Mouse (Mus musculus): Measurements from ENCODE around the gene Abcd2. TPM values are rescaled to one million over a fixed set of nuclear protein-coding genes. Genes with fewer than 3 reads are reported as not detected.

The Abcd2 gene
- total RNA-seq (2021), result 1 to 10 TPM; 5.2 to 6.9 TPM
- long read RNA-seq, experiment 1, full-length matches to known transcripts, result 3 of 3 reads
- long read RNA-seq, experiment 1, partial matches to known transcripts, result 0 of 3 reads
- long read RNA-seq, experiment 1, other reads (novel, unspliced or antisense), result 0 of 3 reads
- long read RNA-seq, experiment 2, full-length matches to known transcripts, result 2 of 2 reads
- long read RNA-seq, experiment 2, partial matches to known transcripts, result 0 of 2 reads
- long read RNA-seq, experiment 2, other reads (novel, unspliced or antisense), result 0 of 2 reads

DNA sequence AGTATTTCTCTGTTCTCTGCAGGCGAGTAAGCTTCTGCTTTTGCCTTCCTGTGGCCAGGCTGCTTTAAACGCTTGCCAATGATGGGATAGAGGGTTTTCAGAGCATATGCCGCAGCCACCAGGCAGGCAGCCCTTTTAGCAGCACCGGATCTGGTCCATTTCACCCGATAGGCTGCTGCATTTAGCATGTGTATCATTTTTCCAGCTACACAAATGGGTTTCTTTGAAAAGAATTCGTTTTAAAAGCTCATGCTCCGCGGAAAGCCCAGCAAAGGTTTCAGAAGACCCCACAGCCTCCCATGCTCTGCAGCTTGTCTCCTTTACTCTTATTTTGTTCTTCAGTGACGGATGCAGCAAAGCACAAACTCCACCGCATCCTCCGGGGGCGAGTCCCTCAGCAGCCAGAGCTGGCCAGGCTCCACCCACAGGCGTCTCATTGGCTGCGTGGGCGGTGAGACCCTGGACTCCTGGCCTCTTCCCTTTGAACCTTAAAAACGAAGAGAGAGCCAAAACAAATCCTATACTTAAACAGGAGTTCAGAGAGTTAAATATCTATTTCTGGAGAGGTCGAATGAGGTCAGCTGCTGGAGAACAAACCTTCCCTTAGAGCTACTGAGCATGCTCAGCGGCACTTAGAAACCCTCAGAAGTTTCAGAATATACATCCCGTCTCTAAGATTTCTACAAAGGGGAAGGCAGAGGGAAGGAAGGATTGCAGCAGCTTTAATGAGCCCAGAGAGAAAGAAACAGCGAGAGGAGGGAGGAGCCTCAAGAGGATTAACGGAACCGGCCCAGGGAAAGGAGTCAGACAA, at the start of gene Abcd2:
TSS of gene Abcd2 (minus strand) at position 388 of the 811 bp plus-strand sequence.
- DNase-seq, result peak; percentile 82 to 84

DNA sequence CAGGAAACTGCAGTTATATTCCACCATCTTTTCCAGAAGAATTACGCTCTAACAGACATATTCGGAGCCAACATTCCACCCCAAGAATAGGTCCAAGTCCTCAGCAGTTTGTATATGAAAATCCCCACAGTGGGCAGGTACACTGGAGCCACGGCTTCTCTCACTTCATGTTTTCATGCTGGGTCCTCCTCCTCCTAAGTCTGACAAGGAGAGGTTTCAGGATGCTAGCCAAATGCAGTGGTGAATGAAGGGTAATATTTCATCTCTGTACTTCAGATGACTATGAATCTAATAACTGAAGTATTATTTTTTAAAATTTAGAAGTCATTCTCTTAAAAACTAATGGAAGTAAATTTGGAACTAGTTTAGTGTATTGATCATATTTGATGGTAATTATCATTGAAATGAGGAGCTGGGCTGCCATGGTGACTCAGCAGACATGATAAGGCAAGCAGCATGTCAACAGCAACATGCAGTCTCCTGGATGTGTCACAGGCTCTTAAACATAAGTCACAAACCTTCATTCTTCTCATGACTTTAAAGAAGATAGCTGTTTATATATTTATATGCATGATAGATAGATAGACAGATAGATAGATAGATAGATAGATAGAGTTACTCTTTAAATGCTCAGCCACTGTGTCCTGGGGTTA, 49.2 kb upstream of the Abcd2 start:
- DNase-seq, result no peak

DNA sequence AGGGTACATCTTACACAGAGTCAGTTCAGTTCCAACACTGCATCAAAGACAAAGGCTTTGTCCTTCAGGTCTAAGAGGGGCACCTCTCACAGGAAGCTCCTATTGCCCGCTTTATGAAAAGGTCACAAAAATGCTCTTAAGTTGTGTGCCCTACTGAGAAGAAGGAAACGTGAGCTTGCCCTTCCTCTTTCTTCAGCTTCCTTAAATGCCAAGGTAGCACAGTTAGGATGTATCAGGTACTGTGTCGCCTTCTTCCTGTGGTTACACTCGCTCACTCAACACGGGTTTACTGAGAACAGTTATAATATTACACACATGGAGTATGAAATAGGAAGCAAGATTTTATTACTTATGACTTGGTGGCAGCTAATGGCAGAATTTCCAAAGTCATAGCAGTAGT, 45.7 kb upstream of the Abcd2 start:
- DNase-seq, result no peak

DNA sequence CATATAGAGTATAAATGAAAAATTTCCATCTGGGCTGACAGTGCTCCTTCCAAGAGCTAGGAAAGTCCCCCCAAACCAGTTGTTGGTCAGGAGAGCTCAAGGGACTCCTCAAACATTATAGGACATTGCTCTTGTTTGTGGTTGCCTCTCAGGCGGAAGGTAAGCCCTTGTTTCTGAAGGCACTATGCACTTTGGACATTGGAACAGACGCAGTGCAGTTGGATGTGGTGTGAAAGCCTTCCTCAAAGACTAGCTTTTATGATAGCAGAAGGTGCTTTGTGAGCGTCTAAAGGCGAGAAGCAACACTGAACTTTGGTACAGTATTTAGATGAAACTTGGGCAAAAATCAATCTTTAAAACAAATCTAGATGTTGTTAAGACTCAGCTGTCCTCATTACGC, 14.9 kb upstream of the Abcd2 start:
- no peak for DNase-seq

DNA sequence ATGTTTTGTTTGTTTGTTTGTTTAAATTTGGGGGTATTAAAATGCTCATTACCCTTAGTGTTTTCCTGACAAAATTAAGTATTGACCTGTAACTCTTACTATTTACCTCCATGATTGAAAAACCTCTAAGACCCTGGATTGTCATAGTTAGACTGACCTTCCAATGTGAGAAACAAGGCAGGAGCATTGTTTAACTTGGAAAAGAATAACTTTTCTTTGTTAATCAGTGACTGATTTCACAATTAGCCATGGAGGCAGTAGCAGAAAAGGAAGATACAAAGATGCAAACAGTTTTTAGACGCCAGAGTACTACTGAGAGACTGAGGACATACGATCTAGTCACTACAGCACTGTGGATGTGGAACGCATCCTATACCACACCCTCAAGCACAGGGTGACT, 11.9 kb upstream of the Abcd2 start:
- no peak for DNase-seq

DNA sequence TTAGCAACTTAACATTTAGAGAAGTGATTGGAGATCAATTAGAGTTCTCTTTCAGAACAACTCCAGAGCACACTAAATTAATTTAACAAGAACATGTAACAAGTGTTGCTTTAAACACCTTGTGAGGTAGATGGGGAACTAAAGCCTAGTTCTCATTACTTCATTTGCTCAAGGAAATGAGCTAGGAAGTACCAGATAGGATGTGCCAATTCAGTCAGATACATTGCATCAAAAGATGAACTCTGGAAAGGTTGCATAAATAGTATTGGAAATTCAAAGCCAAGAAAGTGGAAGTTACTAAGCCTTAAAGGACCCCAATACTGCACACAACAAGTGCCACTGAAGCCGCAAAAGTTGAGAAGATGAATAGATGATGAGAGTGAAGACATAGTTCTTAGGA, 10.9 kb upstream of the Abcd2 start:
- no peak for DNase-seq

DNA sequence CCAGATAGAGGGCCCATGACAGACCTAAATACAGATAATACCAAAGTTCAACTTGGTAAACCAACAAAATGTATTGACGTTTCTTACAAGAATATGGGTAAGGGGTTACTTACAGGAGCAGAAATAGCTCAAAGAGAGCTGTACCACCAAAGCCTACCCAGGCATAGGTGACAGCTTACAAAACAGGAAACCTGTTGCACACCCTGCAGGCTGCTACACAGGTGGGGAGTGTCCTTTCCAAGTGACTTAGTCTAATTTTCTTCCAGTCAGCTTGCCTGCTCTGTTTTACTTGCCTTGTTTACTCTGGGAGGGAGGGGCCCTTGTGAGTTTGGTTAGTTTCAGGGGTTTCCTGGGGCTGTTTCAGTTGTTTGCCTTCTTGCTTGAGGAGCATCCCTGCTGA, 9.2 kb upstream of the Abcd2 start:
- DNase-seq, result no peak

DNA sequence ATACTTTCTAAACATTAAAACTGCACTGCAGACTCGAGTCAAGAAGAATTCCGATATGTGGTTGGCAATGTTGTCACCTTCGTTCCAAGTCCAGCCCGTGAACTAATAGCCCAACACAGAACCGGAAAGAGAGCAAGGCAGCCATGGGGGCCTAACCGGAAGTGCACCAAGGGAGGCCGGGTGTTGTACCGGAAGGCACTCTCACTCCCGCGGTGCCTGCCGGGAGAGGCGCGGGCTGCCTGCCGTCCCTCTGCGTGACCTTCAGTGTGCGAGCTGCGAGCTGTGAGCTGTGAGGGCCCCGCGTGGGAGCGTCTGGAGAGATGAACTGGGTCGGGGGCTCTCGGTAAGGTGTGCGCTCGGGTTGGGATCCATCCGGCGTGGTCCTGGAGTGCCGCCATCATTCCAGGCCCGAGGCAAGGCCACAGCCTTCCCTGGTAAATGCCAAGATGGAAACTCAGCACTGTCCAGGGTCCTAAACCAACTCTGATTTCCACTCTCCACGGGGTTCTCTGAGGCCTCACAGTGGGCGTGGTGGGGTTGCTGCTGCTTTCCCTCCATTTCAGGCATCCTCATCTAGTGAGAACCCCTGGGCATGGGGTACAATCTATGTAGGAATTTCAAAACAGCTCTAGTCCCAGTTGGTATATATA, 7.8 kb upstream of the Abcd2 start, which contains the start of gene CN725425:
TSS of gene CN725425 (plus strand) at position 239 of the 650 bp plus-strand sequence.
- DNase-seq, result no peak

DNA sequence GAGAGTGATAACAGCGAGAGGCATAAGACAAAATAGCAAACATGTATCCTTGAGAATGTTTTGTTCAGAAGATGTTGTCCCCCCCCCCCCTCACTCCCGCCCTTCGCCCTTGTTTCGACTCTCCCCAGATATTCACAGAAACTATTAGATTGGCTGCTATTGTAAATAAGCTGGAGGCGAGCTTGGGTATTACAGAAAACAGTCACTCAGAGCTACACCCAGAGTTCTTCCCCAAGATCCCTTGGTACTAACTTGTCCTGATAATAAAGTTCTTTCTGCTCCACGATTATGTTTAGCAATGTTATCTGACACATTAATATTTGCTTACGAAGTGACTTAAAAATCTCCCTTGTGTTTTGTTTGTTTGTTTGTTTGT, 612 bp upstream of the Abcd2 start:
- DNase-seq, result no peak

DNA sequence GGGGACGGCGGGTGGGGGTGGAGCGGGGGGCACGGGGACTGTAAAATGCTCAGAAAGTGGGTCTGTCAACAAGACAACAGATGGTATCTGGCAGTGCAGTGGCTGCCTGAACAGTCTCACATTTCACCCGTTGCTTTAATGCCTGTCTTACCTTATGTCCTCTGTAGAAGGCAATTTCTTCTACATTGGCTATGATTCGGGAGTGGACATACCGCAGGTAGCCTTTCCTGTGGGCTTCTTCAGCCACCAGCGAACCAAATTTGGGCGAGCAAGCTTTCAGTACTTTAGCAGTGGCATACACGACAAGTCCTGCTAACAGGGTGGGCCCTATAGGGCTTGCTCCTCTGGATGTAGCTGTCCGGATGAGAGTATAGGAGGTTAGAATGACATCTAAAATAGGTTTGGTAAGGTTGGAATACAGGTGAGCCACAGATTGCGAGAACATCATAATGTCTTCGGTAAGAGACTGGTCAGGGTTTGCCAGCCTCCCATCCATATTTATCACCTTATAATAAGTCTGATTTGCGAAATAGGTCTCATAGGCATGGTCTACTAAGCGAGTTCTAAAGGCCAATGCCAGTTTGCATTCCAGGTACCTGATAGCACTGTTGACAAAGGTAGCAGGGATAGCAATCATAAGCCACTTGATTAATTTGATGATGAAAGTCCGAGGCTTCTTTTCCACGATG, 936 bp downstream of the Abcd2 start:
- peak in 1 of 2 experiments; percentile 33 for DNase-seq

DNA sequence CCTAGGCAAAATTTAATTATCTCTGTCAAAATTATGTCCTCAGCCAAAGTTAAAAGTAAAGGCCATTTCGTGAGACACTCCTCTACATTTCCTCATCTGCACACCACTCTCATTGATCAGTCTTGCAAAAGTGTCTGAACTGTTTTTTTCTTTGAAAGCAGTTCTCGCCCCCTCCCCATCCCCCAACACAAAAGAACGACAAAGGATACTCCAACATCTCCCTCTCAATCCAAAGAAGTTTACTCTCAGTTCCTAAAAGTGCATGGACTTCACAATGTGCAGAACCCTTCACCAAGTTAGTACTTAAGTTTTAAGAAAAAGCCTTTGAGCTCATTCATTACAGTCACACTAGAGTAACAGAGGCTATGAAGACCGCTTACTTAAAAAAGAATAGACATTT, 1.6 kb downstream of the Abcd2 start:
- no peak for DNase-seq

DNA sequence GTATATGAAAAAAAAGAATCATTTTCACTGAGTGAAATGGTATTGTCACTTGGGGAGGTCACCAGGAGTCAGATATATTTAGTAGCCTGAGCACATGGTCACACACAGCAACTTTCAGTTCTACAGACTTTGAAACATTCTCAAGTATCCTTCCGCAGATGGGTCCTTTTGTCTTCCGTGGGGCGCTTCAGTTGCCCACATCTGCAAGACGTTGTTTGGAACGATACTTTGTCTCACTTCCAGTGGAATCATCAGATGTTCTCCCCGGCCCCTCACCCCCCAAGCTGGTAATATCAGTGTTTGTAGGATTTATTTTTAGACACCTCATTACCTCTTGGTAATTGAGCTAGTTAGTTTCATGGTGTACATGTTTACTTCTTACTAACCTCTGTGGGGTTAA, 5.2 kb downstream of the Abcd2 start:
- peak in 1 of 2 experiments; percentile 53 for DNase-seq

DNA sequence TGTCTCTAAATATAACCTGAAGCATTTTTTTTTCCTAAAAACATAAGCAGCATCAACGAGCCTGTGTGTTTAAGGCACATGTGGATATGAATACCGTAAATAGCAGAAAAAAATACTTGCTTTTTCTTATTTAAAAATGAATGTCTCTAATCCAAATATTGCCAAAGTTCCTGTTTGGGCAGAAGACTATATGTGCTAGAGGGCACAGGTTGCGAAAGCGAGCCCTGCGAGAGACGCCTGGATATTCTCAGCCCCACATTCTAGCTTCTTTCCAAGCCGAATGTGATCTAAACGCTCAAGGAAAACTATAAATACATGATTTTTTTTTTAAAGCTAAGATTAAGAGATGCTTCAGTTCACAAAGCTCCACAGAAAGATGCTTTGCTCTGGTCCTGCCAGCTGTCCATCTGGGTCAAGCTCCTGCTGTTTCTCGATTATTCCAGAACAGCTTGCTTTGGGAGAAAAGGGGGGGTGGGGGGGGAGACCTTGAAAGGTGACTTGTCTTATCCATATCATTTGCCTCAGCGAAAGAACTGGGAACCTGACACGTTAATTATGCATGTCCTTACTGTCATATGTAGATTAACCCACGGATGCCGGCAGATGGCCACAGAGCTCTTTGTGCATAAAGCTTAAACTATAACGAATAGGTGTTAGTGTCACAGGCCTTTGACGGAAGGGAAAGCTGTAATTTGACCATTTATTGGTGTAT, 11.5 kb downstream of the Abcd2 start:
- no peak for DNase-seq

DNA sequence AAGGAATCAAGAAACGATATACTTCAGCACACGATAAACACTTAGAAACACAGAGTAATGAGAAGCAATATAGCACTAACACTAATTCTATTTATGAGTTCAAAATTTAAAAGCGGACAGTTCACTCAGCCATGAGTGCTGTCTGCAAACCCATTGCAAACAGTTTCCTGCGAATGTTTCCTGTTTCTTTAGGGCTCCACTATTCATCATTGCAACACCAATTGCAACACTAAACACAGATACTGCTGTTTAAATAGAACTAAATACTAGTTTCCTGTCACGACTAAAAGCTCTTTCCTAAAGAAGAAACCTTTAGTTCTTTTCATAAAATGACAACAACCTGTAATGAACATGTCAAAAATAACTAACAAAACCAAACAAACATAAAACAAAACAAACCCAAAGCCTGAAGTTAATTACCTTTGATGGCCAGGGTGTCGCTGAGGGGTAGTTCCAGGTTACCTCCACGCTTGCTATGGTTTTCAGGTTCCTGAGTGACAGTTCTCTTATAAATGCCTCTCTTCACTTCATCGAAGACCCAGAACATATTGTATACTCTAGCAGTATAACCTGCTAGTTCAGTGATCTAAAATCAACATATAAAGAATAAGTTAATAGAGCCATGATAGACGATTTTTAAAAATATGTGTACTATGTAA, 12.8 kb downstream of the Abcd2 start:
- DNase-seq, result no peak

DNA sequence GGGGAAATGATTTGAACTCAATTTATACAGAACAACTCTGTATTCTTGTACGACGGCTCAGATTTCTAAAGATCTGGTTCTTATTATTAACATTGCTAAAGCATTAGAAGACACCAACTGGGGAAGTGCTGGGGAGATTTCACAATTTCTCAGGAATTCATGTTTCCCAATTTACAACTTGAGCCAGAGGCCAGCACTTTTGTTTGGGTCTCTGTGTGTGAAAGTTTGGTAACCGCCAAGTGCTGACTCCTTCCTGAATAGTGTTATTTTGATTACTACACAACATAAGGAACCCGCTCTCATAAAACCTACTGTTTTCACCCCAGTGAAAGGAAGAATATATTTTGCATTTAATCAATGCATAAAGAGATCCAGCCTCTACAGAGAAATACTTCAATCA, 19.4 kb downstream of the Abcd2 start:
- peak; percentile 44 to 68 for DNase-seq

DNA sequence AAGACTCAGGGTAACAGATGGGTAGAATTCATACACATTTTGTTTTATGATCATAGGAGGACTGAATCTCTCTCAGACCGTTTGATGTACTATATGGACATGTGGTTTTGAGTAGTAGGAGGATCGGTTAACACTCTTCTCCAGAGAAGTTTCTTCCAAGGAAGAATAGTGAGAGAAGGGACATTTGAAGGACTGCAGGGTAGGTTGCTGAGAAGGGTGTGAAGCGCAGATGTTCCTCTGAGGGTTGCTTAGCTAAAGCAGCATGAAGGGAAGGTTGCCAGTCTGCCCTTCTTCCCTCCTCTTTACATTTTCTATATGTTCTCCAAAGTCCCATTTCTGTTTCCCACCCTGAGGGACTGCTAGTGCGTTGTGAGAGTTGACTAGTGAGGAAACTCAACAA, 20.3 kb downstream of the Abcd2 start:
- no peak for DNase-seq

DNA sequence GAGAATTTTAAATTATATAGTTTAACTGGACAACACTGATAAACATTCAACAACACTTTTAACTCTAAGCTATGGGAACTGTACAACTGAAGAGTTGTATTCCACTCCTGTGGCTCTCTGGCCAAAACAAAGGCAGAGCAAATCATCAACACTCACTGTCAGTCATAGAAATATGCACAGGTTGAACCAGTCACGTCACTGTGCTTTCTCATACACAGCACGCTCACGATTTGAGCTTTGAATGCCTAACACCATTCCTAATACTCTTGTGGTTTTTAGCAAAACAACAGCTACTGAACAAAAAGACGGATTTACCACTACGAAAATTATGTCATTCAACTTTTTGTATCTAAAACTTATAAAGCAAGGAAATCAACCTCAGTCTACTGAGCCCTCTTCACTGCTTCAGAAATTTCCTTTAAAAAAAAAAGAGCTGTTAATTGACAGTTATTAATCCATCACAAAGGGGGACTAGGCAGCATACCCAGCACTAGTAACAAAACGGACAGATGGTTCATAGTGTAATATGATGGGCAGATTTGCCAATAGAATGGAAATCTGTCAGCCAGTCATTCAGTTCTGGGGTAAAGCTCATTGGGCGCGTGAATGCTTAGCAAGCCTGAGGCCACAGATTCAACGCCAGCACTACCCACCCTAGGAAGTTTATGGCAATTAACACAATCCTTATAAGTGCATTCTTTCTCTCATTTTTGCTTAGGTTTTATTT, 20.8 kb downstream of the Abcd2 start:
- no peak for DNase-seq

DNA sequence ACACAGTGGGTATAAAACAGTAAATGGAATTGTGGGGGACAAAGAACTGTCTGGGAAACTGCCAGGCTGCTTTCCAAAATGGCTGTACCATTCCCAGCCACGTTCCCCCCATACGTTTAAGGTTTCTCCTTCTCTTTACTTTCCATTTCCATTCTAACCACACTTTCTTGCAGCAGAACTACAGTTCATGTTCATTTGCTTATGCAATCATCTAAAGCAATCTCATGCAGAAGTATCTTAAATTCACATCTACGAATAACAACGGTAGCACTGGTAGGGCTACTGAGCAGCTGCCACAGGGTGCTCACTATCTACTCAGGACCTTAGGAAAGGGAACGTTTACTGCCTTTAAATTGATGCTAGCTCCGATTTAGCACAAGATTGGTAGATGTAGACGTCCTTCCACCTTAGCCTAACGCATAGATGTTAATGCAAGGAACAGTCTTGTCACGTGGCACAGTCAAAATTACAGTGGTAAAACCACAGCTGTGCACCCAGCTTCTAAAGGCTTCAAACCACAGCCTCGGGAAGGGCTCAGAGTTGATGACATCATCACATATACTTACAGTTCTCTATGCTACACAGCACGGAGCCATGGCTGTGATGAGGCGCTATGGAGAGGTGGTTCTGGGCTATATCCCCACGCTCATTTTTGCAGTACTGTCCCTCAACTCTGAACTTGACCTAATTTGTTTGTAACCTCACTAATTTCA, 23.6 kb downstream of the Abcd2 start:
- DNase-seq, result no peak

DNA sequence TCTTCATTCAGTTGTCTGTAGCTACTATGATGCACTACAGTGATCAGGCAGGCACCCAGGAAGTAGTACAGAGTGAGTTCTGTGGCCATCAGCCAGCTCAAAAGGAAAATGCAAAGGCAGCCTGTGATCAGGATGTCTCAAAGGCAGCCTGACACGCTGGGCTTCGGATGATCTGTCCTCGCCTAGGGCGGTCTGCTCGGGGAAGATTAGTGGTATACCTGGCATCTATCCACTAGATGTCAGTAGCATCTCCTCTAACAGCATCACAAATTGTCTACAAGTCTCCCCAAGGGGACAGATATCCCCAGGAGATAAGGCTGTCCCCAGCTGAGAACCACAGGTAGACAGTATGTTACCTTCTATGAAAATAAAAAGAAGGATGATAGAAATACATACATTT, 26.6 kb downstream of the Abcd2 start:
- DNase-seq, result peak in 1 of 2 experiments; percentile 34

Measured in heart, adult 18-20 months (tissue).